In the genomic region with DNA sequence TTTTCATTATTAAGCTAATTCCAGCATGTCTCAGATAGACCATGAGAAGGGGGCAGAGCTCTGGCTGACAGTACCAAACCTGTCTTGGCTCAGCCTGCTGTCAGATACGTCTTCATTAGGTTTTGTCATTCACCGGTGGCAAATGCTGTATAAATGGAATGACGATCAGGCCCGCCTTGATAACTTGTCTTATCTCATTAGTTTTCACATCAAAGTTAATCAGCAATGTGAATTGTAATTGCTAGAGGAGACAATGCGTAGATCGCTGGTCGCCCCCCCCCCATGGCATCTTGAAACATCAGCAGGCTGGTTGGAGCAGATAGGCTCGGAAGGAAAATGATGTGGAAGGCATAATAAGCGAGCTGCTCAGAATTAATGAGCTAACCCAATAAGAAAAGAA, we compare ENCODE assay signal across 16 mouse cellular contexts.
A peak's percentile ranks its signal among the peaks of the same experiment; 100 is the strongest.
DNase-seq lines count a peak whose midpoint lies in the region; ATAC-seq lines count a peak whose summit lies in the region.
"Had no signal": no experiment of that assay in that cellular context is flagged by ENCODE, and none has a peak within 500 bp of the region (broad histone marks: within the 10 kb centered on the region; RNA-seq: fewer than 3 reads in every experiment).

No protein-coding gene starts in this region.

- ATAC-seq in forebrain, embryonic 14.5 days = peak; percentile 77
- ATAC-seq in hindbrain, embryonic 12.5 days (ENCODE audit: low FRiP score) = peak; percentile 88
- peak; percentile 74 for ATAC-seq in midbrain, embryonic 12.5 days (ENCODE audit: low FRiP score, low read depth)
- peak; percentile 70 for ATAC-seq in neural tube, embryonic 15.5 days (ENCODE audit: low FRiP score)
- no peak for ATAC-seq in monocyte, adult 5-6 weeks (replicated peaks; ENCODE audit: insufficient number of reproducible peaks, low FRiP score, low TSS enrichment, poor library complexity, severe bottlenecking)
- ATAC-seq: CD4-positive, CD25-positive, alpha-beta regulatory T cell, adult 4 months; lung, postnatal 0 days had no signal

- peak overlapping the region; percentile 21; the same call in 1 of the 2 replicates for H3K4me2 ChIP-seq in forebrain, embryonic 14.5 days (ENCODE audit: low read length)
- no peak overlapping the region; the same call in 1 of the 2 replicates for H3K4me2 ChIP-seq in hindbrain, embryonic 12.5 days (replicated peaks)
- H3K4me2 ChIP-seq in midbrain, embryonic 12.5 days (replicated peaks) = 0 out of 2 replicates have a peak overlapping the region, but pooled peaks have one; percentile 25
- H3K4me2 ChIP-seq in neural tube, embryonic 15.5 days = no peak overlapping the region
- H3K4me2 ChIP-seq: embryonic facial prominence, embryonic 12.5 days had no signal

- H3K4me3 ChIP-seq in forebrain, embryonic 14.5 days (ENCODE audit: low read depth, low read length) = no peak overlapping the region
- no peak overlapping the region for H3K4me3 ChIP-seq in hindbrain, embryonic 12.5 days
- H3K4me3 ChIP-seq in midbrain, embryonic 12.5 days = no peak overlapping the region
- no peak overlapping the region for H3K4me3 ChIP-seq in neural tube, embryonic 15.5 days (replicated peaks)
- H3K4me3 ChIP-seq: embryonic facial prominence, embryonic 12.5 days had no signal

- 9% methylated on average over 9 of the region's 9 CpGs for WGBS in forebrain, embryonic 14.5 days
- 33% methylated on average over 9 of the region's 9 CpGs for WGBS in hindbrain, embryonic 12.5 days
- 21% methylated on average over 9 of the region's 9 CpGs for WGBS in midbrain, embryonic 12.5 days
- 22% methylated on average over 9 of the region's 9 CpGs for WGBS in neural tube, embryonic 15.5 days

- no peaks in the 10 kb centered on the region for H3K9me3 ChIP-seq in forebrain, embryonic 14.5 days (replicated peaks; ENCODE audit: control insufficient read depth, low read length)
- H3K9me3 ChIP-seq in hindbrain, embryonic 12.5 days (replicated peaks) = no peaks in the 10 kb centered on the region
- no peaks in the 10 kb centered on the region for H3K9me3 ChIP-seq in midbrain, embryonic 12.5 days
- H3K9me3 ChIP-seq in neural tube, embryonic 15.5 days (replicated peaks) = no peaks in the 10 kb centered on the region
- H3K9me3 ChIP-seq: embryonic facial prominence, embryonic 12.5 days had no signal

- H3K27ac ChIP-seq in forebrain, embryonic 14.5 days (ENCODE audit: low read depth, low read length) = 0 out of 2 replicates have a peak overlapping the region, but pooled peaks have one; percentile 6
- peak overlapping the region; percentile 72 for H3K27ac ChIP-seq in hindbrain, embryonic 12.5 days
- peak overlapping the region; percentile 82 for H3K27ac ChIP-seq in midbrain, embryonic 12.5 days (replicated peaks)
- no peak overlapping the region for H3K27ac ChIP-seq in neural tube, embryonic 15.5 days (replicated peaks)
- H3K27ac ChIP-seq: embryonic facial prominence, embryonic 12.5 days; liver, embryonic 14.5 days had no signal

- no peak overlapping the region for H3K9ac ChIP-seq in forebrain, embryonic 14.5 days (ENCODE audit: low read length)
- H3K9ac ChIP-seq in hindbrain, embryonic 12.5 days = no peak overlapping the region
- no peak overlapping the region for H3K9ac ChIP-seq in midbrain, embryonic 12.5 days (replicated peaks)
- no peak overlapping the region for H3K9ac ChIP-seq in neural tube, embryonic 15.5 days (replicated peaks)
- H3K9ac ChIP-seq: embryonic facial prominence, embryonic 12.5 days; liver, embryonic 14.5 days had no signal

- no peak for DNase-seq in forebrain, embryonic 14.5 days (ENCODE audit: low spot score)
- no peak for DNase-seq in spleen, postnatal 10 days (ENCODE audit: low spot score in 2 of 2)
- DNase-seq in gastrocnemius, adult 8-10 months (ENCODE audit: low spot score in 2 of 2) = no peak
- DNase-seq: adrenal gland, postnatal 10 days; gastrocnemius, postnatal 25 days; kidney, adult 2 months; layer of hippocampus, postnatal 36 days; thymus, postnatal 36 days had no signal

- H3K36me3 ChIP-seq in forebrain, embryonic 14.5 days (ENCODE audit: control insufficient read depth, insufficient read depth, low read length) = no peaks in the 10 kb centered on the region
- H3K36me3 ChIP-seq in hindbrain, embryonic 12.5 days = no peaks in the 10 kb centered on the region
- H3K36me3 ChIP-seq in midbrain, embryonic 12.5 days = no peaks in the 10 kb centered on the region
- no peaks in the 10 kb centered on the region for H3K36me3 ChIP-seq in neural tube, embryonic 15.5 days
- H3K36me3 ChIP-seq: embryonic facial prominence, embryonic 12.5 days had no signal

- peaks cover 32% of the 10 kb centered on the region for H3K4me1 ChIP-seq in forebrain, embryonic 14.5 days (ENCODE audit: control insufficient read depth, insufficient read depth, low read length)
- H3K4me1 ChIP-seq in hindbrain, embryonic 12.5 days = peaks cover 30% of the 10 kb centered on the region
- peaks cover 46% of the 10 kb centered on the region for H3K4me1 ChIP-seq in midbrain, embryonic 12.5 days
- H3K4me1 ChIP-seq in neural tube, embryonic 15.5 days = peaks cover 19% of the 10 kb centered on the region

- no peaks in the 10 kb centered on the region; the same call in 1 of the 2 replicates for H3K27me3 ChIP-seq in forebrain, embryonic 14.5 days (replicated peaks; ENCODE audit: control insufficient read depth, insufficient read depth, low read length)
- peaks cover 15% of the 10 kb centered on the region for H3K27me3 ChIP-seq in hindbrain, embryonic 12.5 days
- H3K27me3 ChIP-seq in midbrain, embryonic 12.5 days = peaks cover 42% of the 10 kb centered on the region
- H3K27me3 ChIP-seq in neural tube, embryonic 15.5 days (replicated peaks) = no peaks in the 10 kb centered on the region
- H3K27me3 ChIP-seq: embryonic facial prominence, embryonic 12.5 days had no signal

Comparison
In these comparisons a context has a peak if more than half of its experiments do, and no peak if none do; other contexts are left out.
1. H3K4me2 ChIP-seq: peak in forebrain, embryonic 14.5 days (single experiment) and midbrain, embryonic 12.5 days (single experiment); none in hindbrain, embryonic 12.5 days (single experiment) and neural tube, embryonic 15.5 days (single experiment).